Mouse (Mus musculus): ENCODE results near the gene Satb1.

- TF ChIP-seq POLR2A (IDR thresholded peaks at IDR 0.05; ENCODE audit: control insufficient read depth, extremely low read depth, insufficient read depth, low read length, poor library complexity) = no peak
- no peak for TF ChIP-seq CTCF (IDR thresholded peaks at IDR 0.05; ENCODE audit: borderline replicate concordance, control insufficient read depth, extremely low read depth, insufficient read depth, low read length, poor library complexity)
Observed at GRCm38 (mm10) chr17:51880895-51881622, 48.0 kb upstream of the Satb1 start.
